ENCODE assay signal across 33 mouse cellular contexts in the genomic region with DNA sequence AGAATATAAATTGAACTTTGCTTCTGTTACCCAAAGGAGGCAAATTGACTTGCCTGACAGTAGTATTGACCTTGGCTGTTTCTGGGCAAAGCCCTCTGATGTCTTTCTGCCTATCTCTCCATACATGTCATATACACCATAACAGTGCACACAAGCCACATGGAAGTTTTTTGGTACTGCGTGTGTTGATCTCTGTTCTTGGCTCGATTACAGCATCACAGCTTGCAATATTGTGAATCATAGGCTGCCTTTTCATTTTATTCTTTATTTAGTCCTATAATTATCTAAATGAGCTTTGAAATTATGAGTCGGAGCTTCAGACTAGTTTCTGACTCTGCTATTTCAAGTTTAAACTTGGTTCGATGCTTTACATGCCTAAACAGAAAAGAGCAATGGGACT. TPM values are rescaled to one million over a fixed set of nuclear protein-coding genes. Genes with fewer than 3 reads are reported as not detected.
DNase-seq lines count a peak whose midpoint lies in the region; ATAC-seq lines count a peak whose summit lies in the region.
"Had no signal": no experiment of that assay in that cellular context is flagged by ENCODE, and none has a peak within 500 bp of the region (broad histone marks: within the 10 kb centered on the region; RNA-seq: fewer than 3 reads in every experiment).

No protein-coding gene starts in this region.

- H3K36me3 ChIP-seq in forebrain, embryonic 16.5 days (ENCODE audit: control insufficient read depth, insufficient read depth) = no peaks in the 10 kb centered on the region
- no peaks in the 10 kb centered on the region for H3K36me3 ChIP-seq in forebrain, embryonic 10.5 days (replicated peaks)
- H3K36me3 ChIP-seq: embryonic facial prominence, embryonic 13.5 days; heart, embryonic 12.5 days; hindbrain, embryonic 15.5 days; limb, embryonic 13.5 days; lung, embryonic 15.5 days had no signal

- no peak overlapping the region for H3K9ac ChIP-seq in forebrain, embryonic 16.5 days (replicated peaks; ENCODE audit: low read depth, low read length)
- H3K9ac ChIP-seq: embryonic facial prominence, embryonic 13.5 days; heart, embryonic 12.5 days; hindbrain, embryonic 15.5 days; limb, embryonic 13.5 days; lung, embryonic 15.5 days had no signal

- WGBS in forebrain, embryonic 16.5 days = 56% methylated on average over 4 of the region's 4 CpGs
- WGBS in forebrain, embryonic 10.5 days = 95% methylated on average over 4 of the region's 4 CpGs

- no peaks in the 10 kb centered on the region for H3K4me1 ChIP-seq in forebrain, embryonic 16.5 days (replicated peaks; ENCODE audit: control insufficient read depth, insufficient read depth, low read length)
- H3K4me1 ChIP-seq in forebrain, embryonic 10.5 days = no peaks in the 10 kb centered on the region
- H3K4me1 ChIP-seq: embryonic facial prominence, embryonic 13.5 days; heart, embryonic 12.5 days; hindbrain, embryonic 15.5 days; limb, embryonic 13.5 days; lung, embryonic 15.5 days had no signal

- H3K9me3 ChIP-seq in forebrain, embryonic 16.5 days (ENCODE audit: control insufficient read depth, low read length) = no peaks in the 10 kb centered on the region
- H3K9me3 ChIP-seq in forebrain, embryonic 10.5 days = no peaks in the 10 kb centered on the region
- H3K9me3 ChIP-seq: embryonic facial prominence, embryonic 13.5 days; heart, embryonic 12.5 days; hindbrain, embryonic 15.5 days; limb, embryonic 13.5 days; lung, embryonic 15.5 days had no signal

- no peak for DNase-seq in forebrain, embryonic 10.5 days (ENCODE audit: extremely low spot score, low spot score)
- DNase-seq in Muller cell, postnatal 12 days (ENCODE audit: inconsistent ontology term) = peak; percentile 7
- peak; percentile 43 to 85 for DNase-seq in layer of hippocampus, adult 18-20 months (ENCODE audit: low spot score in 2 of 2)
- peak; percentile 27 to 32 for DNase-seq in layer of hippocampus, postnatal 36 days
- DNase-seq in urinary bladder, adult 18-20 months (ENCODE audit: low spot score in 2 of 2) = no peak
- no peak for DNase-seq in kidney, postnatal 14 days
- DNase-seq: adrenal gland, postnatal 14 days; cerebellum, adult 18-20 months; cerebellum, postnatal 10 days; gastrocnemius, adult 2 months; heart, adult 2 months; kidney, adult 11 months; kidney, postnatal 4 days; right cerebral cortex, adult 18-20 months; spleen, adult 18-20 months; thymus, adult 18-20 months; thymus, postnatal 25 days had no signal

- H3K4me3 ChIP-seq in forebrain, embryonic 16.5 days (replicated peaks; ENCODE audit: low read length) = no peak overlapping the region
- H3K4me3 ChIP-seq in forebrain, embryonic 10.5 days = no peak overlapping the region
- H3K4me3 ChIP-seq: embryonic facial prominence, embryonic 13.5 days; gastrocnemius, adult 2 months; heart, adult 2 months; heart, embryonic 12.5 days; hindbrain, embryonic 15.5 days; limb, embryonic 13.5 days; lung, embryonic 15.5 days had no signal

- H3K27ac ChIP-seq in forebrain, embryonic 16.5 days (ENCODE audit: low read length) = peak overlapping the region; percentile 45
- H3K27ac ChIP-seq in forebrain, embryonic 10.5 days = no peak overlapping the region
- H3K27ac ChIP-seq: embryonic facial prominence, embryonic 13.5 days; gastrocnemius, adult 2 months; heart, adult 2 months; hindbrain, embryonic 15.5 days; limb, embryonic 13.5 days; lung, embryonic 15.5 days had no signal

- no peaks in the 10 kb centered on the region for H3K27me3 ChIP-seq in forebrain, embryonic 16.5 days (replicated peaks; ENCODE audit: control insufficient read depth, insufficient read depth, low read length)
- no peaks in the 10 kb centered on the region for H3K27me3 ChIP-seq in forebrain, embryonic 10.5 days (ENCODE audit: poor library complexity, severe bottlenecking)
- H3K27me3 ChIP-seq: embryonic facial prominence, embryonic 13.5 days; heart, embryonic 12.5 days; hindbrain, embryonic 15.5 days; limb, embryonic 13.5 days; lung, embryonic 15.5 days had no signal

- H3K4me2 ChIP-seq in forebrain, embryonic 16.5 days (ENCODE audit: low read length) = no peak overlapping the region
- H3K4me2 ChIP-seq: embryonic facial prominence, embryonic 13.5 days; heart, embryonic 12.5 days; hindbrain, embryonic 15.5 days; limb, embryonic 13.5 days; liver, embryonic 11.5 days; lung, embryonic 15.5 days; midbrain, embryonic 11.5 days had no signal

- peak; percentile 81 for ATAC-seq in forebrain, embryonic 16.5 days
- ATAC-seq: inflammation-experienced regulatory T-cells, adult 6 months; midbrain, embryonic 16.5 days had no signal

RNA-seq across cellular contexts. Expression of a gene that starts 10.5 kb away (rescaled TPM):
- polyA plus RNA-seq in forebrain, embryonic 16.5 days (2015; fragmentation: Nextera tagmentation; extraction: Ambion mirVana) = 15.9 and 19.2 TPM in 2 replicates
- 3.3 and 4.7 TPM in 2 replicates for polyA plus RNA-seq in forebrain, embryonic 10.5 days (2016; fragmentation: Nextera tagmentation; extraction: Ambion mirVana)
- total RNA-seq in layer of hippocampus, adult 18-20 months (2021) = 10 to 100 TPM; 29.2 to 29.9 TPM
- 10 to 100 TPM; 29.1 to 30.2 TPM for total RNA-seq in layer of hippocampus, postnatal 36 days (2021)
- total RNA-seq: adrenal gland, postnatal 14 days; common myeloid progenitor, adult 5-6 weeks; heart, adult 2 months; megakaryocyte progenitor cell, adult 5-6 weeks; MEL; neutrophil, adult 5-6 weeks had no signal
- polyA plus RNA-seq: heart, adult 2 months; heart, postnatal 0 days; inflammation-experienced regulatory T-cells, adult 6 months; liver, embryonic 16.5 days had no signal

Comparison
In these comparisons a context has a peak if more than half of its experiments do, and no peak if none do; other contexts are left out.
1. DNase-seq: peak in Muller cell, postnatal 12 days (single experiment), layer of hippocampus, adult 18-20 months (2 of 2) and layer of hippocampus, postnatal 36 days (2 of 2); none in forebrain, embryonic 10.5 days (single experiment), urinary bladder, adult 18-20 months (0 of 2) and kidney, postnatal 14 days (single experiment).